Mouse (Mus musculus): ENCODE measurements around the gene Kcnh2.

Gene Kcnh2

DNA sequence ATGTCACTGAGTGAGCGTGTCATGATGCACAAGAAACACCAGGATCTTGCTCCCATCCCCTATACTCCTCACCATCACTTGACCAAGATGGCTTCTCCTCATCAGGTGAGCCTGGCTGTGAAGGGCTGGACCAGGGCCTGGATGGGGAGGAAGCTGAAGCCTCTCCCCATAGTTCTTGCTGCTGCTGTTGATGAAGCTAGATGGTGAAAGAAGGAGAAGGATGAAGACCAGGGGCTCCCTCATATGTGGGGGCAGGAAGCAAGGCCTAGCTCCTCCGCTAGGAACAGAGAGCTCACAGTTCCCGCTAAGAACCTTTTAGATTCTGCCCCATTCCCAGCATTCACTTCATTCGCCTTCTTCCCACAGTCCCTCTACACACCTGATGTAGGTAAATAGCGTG lies 34.0 kb upstream of the Kcnh2 start:
- no peak for DNase-seq (ENCODE audit: low read depth, low spot score)
- H3K36me3 ChIP-seq (ENCODE audit: control insufficient read depth, insufficient read depth, low read length, poor library complexity, severe bottlenecking): no peaks in the 10 kb centered on the region
- no peaks in the 10 kb centered on the region for H3K27me3 ChIP-seq (ENCODE audit: control insufficient read depth, insufficient read depth, low read length, poor library complexity, severe bottlenecking)

DNA sequence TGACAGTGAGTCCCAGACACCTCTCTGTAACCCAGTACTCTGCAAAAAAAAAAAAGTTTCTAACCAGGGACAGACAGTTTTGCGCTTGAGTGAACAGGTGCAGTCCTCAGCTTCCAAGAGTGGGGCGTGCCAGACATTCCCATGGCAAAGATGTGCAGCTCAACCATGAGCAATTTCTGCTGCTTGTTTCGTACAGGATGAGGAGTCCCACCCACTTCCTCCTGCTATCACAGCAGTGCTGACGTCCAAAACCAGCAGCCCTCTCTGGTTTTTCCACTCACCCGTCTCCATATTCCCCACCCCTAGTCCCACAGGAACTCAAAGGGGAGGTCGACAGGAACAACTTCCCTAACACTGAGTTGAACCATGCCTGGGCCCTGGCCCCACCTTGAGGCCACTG lies 33.0 kb upstream of the Kcnh2 start:
- no peaks in the 10 kb centered on the region for H3K36me3 ChIP-seq (ENCODE audit: control insufficient read depth, insufficient read depth, low read length, poor library complexity, severe bottlenecking)
- H3K27me3 ChIP-seq (ENCODE audit: control insufficient read depth, insufficient read depth, low read length, poor library complexity, severe bottlenecking): no peaks in the 10 kb centered on the region
- peak; percentile 66 for DNase-seq (ENCODE audit: low read depth, low spot score)

DNA sequence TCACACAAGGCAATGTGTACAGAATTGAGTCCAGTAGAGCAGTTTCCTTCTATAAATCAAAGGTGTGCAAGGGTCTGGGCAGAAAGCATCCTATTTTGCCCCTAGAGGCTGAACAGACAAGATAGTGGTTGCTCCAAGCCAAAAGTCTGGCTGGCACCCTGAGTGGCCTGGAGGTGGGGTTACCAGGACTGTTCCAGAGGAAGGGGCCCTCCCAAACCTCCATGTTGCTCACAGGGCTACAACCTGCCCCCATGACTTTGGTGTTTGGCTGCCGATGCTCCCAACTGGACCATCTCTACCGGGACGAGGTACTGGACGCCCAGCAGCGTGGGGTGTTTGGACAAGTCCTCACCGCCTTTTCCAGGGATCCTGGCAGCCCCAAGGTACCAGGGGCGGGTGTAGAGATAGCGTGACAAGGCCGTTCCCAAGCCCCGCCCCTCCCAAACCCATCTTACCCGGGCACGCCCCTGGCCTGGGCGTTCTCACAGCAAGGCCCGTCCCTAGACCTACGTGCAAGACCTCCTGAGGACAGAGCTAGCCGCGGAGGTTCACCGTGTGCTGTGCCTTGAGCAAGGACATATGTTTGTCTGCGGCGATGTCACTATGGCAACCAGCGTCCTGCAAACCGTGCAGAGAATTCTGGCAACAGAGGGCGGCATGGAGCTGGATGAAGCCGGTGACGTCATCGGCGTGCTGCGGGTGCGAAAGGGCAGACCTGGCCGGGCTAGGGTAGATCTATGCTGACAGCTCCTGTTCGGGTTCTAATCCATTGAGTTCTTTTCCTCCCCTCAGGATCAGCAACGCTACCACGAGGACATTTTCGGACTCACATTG lies 31.8 kb upstream of the Kcnh2 start:
- DNase-seq (ENCODE audit: low read depth, low spot score): peak; percentile 96
- H3K27me3 ChIP-seq (ENCODE audit: control insufficient read depth, insufficient read depth, low read length, poor library complexity, severe bottlenecking): no peaks in the 10 kb centered on the region

DNA sequence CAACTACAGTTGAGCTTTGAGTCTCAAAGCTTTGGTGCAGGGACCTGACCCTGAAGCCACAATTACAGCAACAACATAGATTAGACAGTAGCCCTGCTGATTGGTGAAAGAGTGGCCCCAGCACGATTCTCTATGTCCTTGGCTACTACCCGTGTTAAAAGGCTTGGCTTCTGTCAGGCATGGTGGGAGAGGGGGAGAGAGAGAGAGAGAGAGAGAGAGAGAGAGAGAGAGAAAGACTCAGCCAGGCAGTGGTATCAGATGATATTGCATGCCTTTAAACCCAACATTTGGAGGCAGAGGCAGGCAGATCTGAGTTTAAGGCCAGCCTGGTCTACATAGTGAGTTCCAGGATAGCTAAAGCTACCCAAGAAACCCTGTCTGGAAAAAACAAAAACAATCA lies 30.6 kb upstream of the Kcnh2 start:
- DNase-seq (ENCODE audit: low read depth, low spot score): no peak
- Histone ChIP-seq H3K36me3 (ENCODE audit: control insufficient read depth, insufficient read depth, low read length, poor library complexity, severe bottlenecking) (no peaks in the 10 kb centered on the region), H3K27me3 (ENCODE audit: control insufficient read depth, insufficient read depth, low read length, poor library complexity, severe bottlenecking) (no peaks in the 10 kb centered on the region)

More for the DNA sequence above, 31.8 kb upstream of the Kcnh2 start:
- no peaks in the 10 kb centered on the region for H3K36me3 ChIP-seq (ENCODE audit: control insufficient read depth, insufficient read depth, low read length, poor library complexity, severe bottlenecking)

DNA sequence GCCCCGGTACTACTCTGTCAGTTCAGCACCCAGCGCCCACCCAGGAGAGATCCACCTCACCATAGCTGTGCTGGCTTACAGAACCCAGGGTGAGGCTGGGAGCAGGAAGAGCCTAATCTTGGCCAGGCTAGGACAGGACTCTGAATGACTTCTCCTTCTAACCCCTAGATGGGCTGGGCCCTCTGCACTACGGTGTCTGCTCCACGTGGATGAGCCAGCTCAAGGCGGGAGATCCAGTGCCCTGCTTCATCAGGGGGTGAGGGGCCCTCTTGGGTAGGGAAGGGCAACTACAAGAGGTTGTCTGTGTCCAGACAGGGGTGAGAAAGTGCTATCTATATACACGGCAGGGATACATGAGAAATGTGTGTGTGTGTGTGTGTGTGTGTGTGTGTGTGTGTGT lies 30.1 kb upstream of the Kcnh2 start:
- H3K36me3 ChIP-seq (ENCODE audit: control insufficient read depth, insufficient read depth, low read length, poor library complexity, severe bottlenecking): no peaks in the 10 kb centered on the region
- H3K27me3 ChIP-seq (ENCODE audit: control insufficient read depth, insufficient read depth, low read length, poor library complexity, severe bottlenecking): no peaks in the 10 kb centered on the region
- no peak for DNase-seq (ENCODE audit: low read depth, low spot score)

DNA sequence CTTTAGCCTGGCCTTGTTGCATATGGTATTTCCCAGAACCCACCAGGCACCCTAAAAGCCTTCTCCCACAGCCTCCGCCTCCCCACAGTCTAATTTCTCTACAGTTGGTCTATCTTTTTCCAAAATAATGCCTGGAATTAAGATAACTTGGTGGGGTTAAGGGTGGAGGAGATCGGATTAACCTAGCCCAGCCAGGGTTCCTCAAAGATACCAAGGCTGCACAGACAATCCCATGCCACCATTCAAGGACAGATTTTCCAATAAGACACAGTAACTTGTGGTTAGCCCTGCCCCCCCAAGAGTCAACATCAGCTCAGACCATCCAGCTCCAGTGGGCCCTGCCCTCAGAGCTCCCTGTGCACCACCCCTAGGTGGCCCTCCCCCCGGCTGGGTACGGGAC lies 29.1 kb upstream of the Kcnh2 start:
- Histone ChIP-seq H3K36me3 (ENCODE audit: control insufficient read depth, insufficient read depth, low read length, poor library complexity, severe bottlenecking) (no peaks in the 10 kb centered on the region), H3K27me3 (ENCODE audit: control insufficient read depth, insufficient read depth, low read length, poor library complexity, severe bottlenecking) (no peaks in the 10 kb centered on the region)
- DNase-seq (ENCODE audit: low read depth, low spot score): no peak

DNA sequence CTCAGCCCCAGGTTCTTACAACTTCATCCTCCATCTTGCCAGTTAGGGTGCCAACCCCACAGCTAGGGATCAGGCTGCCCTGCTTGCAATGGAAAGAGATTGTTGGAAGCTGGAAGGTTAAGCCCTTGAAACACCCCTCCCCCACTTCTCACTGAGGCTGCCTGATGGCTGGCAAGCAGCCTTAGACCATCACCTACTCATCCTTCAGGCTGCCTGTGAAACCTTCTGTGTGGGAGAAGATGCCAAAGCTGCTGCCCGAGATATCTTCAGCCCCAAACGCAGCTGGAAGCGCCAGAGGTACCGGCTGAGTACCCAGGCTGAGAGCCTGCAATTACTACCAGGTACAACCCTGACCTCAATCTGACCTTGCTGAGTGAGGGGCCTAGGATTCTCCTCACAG lies 28.1 kb upstream of the Kcnh2 start:
- no peaks in the 10 kb centered on the region for H3K27me3 ChIP-seq (ENCODE audit: control insufficient read depth, insufficient read depth, low read length, poor library complexity, severe bottlenecking)
- no peaks in the 10 kb centered on the region for H3K36me3 ChIP-seq (ENCODE audit: control insufficient read depth, insufficient read depth, low read length, poor library complexity, severe bottlenecking)
- no peak for DNase-seq (ENCODE audit: low read depth, low spot score)

DNA sequence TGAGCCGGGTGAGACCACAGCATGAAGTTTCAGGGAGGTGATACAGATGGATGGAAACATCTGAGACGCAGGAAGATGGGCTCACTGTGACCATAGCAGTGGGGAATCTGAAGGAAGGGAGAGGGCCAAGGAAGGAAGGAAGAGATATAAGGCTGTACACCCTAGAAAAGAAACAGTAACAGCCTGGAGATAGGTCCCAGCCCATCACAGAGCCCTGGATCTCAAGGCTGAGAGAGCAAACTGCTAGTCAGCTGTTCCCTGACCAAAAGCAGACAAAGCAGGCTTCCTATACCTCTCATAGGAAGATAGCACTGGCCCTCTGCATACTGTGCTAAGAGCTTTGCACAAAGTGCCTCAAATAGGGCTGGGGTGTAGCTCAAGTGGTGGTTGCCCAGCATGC lies 27.3 kb upstream of the Kcnh2 start:
- no peaks in the 10 kb centered on the region for H3K36me3 ChIP-seq (ENCODE audit: control insufficient read depth, insufficient read depth, low read length, poor library complexity, severe bottlenecking)
- no peak for DNase-seq (ENCODE audit: low read depth, low spot score)
- no peaks in the 10 kb centered on the region for H3K27me3 ChIP-seq (ENCODE audit: control insufficient read depth, insufficient read depth, low read length, poor library complexity, severe bottlenecking)

DNA sequence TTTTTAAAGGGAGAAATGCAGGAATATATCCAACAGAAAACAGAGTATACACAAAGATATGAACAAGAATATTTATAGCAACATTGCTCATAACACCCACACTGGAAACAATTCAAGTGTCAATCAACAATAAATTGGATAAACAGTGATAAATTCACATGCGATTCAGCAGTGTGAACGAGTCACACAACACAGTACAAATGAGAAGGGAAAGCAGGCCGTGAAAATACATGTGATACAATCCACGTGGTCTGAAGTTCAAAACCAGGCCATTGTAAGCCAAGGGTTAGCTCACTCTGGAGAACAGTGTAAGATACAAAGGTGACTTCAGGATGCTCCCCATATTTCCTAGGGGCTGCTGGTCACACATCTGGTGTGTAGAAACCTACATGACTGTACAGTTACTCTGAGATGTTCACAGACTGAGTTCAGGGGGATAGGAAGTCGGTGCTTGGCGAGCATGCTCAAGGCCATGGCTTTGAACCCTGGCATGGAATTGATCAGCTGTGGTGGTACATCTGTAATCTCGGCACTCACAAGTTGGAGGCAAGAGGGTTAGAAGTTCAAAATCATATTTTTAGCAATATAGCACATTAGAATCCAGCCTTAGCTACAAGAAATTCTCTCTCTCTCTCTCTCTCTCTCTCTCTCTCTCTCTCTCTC lies 23.4 kb upstream of the Kcnh2 start:
- DNase-seq (ENCODE audit: low read depth, low spot score): no peak
- no peaks in the 10 kb centered on the region for H3K36me3 ChIP-seq (ENCODE audit: control insufficient read depth, insufficient read depth, low read length, poor library complexity, severe bottlenecking)
- no peaks in the 10 kb centered on the region for H3K27me3 ChIP-seq (ENCODE audit: control insufficient read depth, insufficient read depth, low read length, poor library complexity, severe bottlenecking)

DNA sequence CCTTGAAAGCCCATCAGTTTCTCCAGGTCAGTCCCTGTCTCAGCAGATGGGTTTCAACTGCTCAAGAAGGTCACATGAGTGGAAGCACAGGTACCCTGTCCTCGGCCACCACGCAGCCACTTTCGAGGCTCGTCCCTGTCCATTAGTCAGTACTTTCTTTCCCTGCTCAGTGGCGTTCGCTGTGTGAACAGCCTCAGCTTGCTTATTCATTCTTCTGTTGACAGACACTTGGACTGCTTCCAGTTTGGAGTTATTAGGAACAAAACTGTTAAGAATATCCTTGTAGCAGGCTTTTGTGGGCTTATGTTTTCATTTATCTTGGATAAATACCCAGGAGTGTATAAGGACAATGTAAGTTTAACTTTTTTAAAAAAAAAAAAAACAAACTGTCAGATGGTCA lies 22.8 kb upstream of the Kcnh2 start:
- Histone ChIP-seq H3K27me3 (ENCODE audit: control insufficient read depth, insufficient read depth, low read length, poor library complexity, severe bottlenecking) (no peaks in the 10 kb centered on the region), H3K36me3 (ENCODE audit: control insufficient read depth, insufficient read depth, low read length, poor library complexity, severe bottlenecking) (no peaks in the 10 kb centered on the region)
- DNase-seq (ENCODE audit: low read depth, low spot score): no peak

DNA sequence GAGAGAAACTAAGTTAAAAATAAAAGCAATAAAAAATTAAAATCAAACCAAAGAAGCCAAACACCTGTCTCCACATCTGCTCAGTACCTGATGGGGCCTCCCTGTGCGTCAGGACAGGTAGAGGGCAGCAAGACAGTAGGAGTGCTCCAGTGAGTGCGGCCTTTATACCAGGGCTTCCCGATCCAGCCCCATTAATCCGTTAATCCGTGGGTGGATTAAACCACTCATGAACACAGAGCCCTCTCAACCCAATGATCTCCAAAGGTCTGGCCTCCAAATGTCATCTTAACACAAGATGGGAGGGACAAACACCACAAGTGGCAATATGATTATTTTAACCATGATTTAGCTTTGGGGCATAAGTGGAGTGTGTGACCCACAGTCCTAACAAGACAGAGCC lies 22.4 kb upstream of the Kcnh2 start:
- no peak for DNase-seq (ENCODE audit: low read depth, low spot score)
- Histone ChIP-seq H3K36me3 (ENCODE audit: control insufficient read depth, insufficient read depth, low read length, poor library complexity, severe bottlenecking) (no peaks in the 10 kb centered on the region), H3K27me3 (ENCODE audit: control insufficient read depth, insufficient read depth, low read length, poor library complexity, severe bottlenecking) (no peaks in the 10 kb centered on the region)

DNA sequence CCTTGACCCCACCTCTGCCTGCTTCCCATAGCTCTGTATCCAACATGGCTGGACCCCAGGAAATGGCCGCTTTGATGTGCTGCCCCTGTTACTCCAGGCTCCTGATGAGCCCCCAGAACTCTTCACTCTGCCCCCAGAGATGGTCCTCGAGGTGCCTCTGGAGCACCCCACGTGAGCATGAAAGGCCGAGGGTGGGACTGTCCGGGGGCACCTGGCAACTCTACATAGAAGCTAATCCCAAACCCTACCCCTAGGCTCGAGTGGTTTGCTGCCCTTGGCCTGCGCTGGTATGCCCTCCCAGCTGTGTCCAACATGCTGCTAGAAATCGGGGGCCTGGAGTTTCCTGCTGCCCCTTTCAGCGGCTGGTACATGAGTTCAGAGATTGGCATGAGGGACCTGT lies 18.4 kb upstream of the Kcnh2 start:
- Histone ChIP-seq H3K27me3 (ENCODE audit: control insufficient read depth, insufficient read depth, low read length, poor library complexity, severe bottlenecking) (no peaks in the 10 kb centered on the region), H3K36me3 (ENCODE audit: control insufficient read depth, insufficient read depth, low read length, poor library complexity, severe bottlenecking) (no peaks in the 10 kb centered on the region)
- no peak for DNase-seq (ENCODE audit: low read depth, low spot score)

DNA sequence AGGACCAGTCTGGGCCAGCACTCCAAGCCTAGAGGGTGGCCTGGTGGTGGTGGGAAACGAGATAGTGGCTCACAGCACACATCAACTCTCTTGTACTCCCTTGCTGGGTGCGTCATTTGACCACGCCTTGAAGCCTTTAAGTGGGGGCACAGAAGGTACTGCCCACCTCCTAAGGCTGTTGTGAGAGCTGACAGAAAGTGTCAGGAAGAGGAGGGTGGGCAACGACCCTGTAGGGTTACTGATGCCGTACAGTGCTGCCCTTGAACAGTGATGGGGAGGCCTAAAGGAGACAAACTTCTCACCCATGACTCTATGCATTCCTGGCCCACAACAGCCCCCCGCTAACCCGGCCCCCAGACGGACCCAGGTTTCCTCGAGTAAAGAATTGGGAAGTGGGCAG lies 15.0 kb upstream of the Kcnh2 start:
- Histone ChIP-seq H3K36me3 (ENCODE audit: control insufficient read depth, insufficient read depth, low read length, poor library complexity, severe bottlenecking) (no peaks in the 10 kb centered on the region), H3K27me3 (ENCODE audit: control insufficient read depth, insufficient read depth, low read length, poor library complexity, severe bottlenecking) (no peaks in the 10 kb centered on the region)
- no peak for DNase-seq (ENCODE audit: low read depth, low spot score)

DNA sequence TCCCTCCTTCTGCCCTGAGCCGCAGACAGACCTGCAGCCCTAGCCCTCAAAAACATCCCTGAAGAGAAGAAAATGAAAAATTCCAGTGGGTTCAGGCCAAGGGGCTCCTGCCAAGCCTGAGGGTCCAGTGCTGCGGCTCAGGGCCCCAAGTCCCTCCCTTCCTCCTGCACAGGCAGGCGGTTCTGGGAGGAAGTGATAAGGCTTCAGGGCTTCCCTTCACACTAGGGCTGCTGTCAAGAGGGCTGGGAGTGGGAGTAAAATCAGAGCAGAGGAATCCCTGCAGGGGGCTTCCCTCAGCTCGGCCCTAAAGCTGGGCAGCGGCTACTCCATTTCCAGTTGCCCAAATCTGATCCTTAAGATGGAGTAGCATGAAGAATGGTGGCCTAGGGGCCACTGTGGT lies 14.1 kb upstream of the Kcnh2 start:
- no peak for DNase-seq (ENCODE audit: low read depth, low spot score)
- Histone ChIP-seq H3K27me3 (ENCODE audit: control insufficient read depth, insufficient read depth, low read length, poor library complexity, severe bottlenecking) (no peaks in the 10 kb centered on the region), H3K36me3 (ENCODE audit: control insufficient read depth, insufficient read depth, low read length, poor library complexity, severe bottlenecking) (no peaks in the 10 kb centered on the region)

DNA sequence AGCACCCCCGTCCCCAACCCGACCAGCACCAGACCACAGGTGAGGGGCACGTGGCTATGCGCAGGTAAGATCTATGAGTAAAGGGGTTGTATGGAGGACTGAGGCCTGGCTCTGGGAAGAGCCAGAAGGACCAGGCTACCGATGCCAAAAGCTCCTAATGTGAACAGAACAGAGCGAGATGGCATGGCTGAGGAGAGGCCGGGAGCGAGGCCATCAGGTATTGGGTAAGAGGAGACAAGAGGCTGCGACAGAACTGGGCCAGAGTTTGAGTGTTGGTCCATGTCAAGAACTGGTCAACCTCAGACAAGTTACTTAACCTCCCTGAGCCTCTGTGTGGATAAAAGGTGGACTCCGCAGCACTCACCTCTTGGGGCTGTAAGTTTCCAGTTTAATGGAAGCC lies 13.6 kb upstream of the Kcnh2 start:
- Histone ChIP-seq H3K27me3 (ENCODE audit: control insufficient read depth, insufficient read depth, low read length, poor library complexity, severe bottlenecking) (no peaks in the 10 kb centered on the region), H3K36me3 (ENCODE audit: control insufficient read depth, insufficient read depth, low read length, poor library complexity, severe bottlenecking) (no peaks in the 10 kb centered on the region)
- DNase-seq (ENCODE audit: low read depth, low spot score): no peak

DNA sequence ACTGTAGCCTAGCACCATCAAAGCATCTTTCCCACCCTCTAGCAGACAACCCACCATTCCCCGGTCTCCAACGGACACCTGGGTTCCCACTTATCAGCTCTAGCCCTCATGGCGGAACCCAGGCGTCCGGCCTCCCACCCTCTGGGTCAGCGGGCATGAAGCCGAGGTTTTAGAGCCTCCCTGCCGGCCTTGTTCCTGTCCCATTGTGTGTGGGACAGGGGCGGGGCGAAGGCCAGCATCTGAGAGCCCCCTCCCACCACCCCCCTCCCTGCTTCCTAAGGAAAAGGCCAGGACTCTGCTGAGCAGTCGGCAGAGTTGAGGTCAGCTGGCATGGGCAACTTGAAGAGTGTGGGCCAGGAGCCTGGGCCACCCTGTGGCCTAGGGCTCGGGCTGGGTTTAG lies 13.1 kb upstream of the Kcnh2 start, which contains the start of gene Nos3:
TSS of gene Nos3 (plus strand) at position 303 of the 400 bp plus-strand sequence.
- DNase-seq (ENCODE audit: low read depth, low spot score): no peak
- H3K27me3 ChIP-seq (ENCODE audit: control insufficient read depth, insufficient read depth, low read length, poor library complexity, severe bottlenecking): no peaks in the 10 kb centered on the region

More for the DNA sequence above, 13.1 kb upstream of the Kcnh2 start, which contains the start of gene Nos3:
- no peaks in the 10 kb centered on the region for H3K36me3 ChIP-seq (ENCODE audit: control insufficient read depth, insufficient read depth, low read length, poor library complexity, severe bottlenecking)

Measured in splenic B cell, adult 2 months (primary cell).